Mouse (Mus musculus) kidney, embryonic 15.5 days (tissue): Measurements from ENCODE around the gene Bcas2. TPM values are rescaled to one million over a fixed set of nuclear protein-coding genes. Genes with fewer than 3 reads are reported as not detected.
"Not testable (repeated sequence)": the region's sequence is repeated elsewhere in the genome, so short reads cannot be mapped to it uniquely, and the experiment has no call there.

Experiments
- ATAC-seq: fragments of 200-750 bp; cut with Nextera tagmentation; replicated peaks from 2 replicates; pipeline ENCODE4 v1.8.0; 2017; ENCODE audit warnings: moderate TSS enrichment; ENCODE audit not compliant: low FRiP score
- H3K27ac ChIP-seq: fragments of 300-500 bp; sonication (generic); 2 replicates; pipeline ENCODE4 v1.5.1; 2015; ENCODE audit warnings: mild to moderate bottlenecking, inconsistent platforms
- H3K27me3 ChIP-seq: fragments of 300-500 bp; sonication (generic); 2 replicates; pipeline ENCODE4 v1.6.1; 2015; ENCODE audit warnings: inconsistent platforms
- H3K36me3 ChIP-seq: fragments of 300-500 bp; sonication (generic); 2 replicates; pipeline ENCODE4 v1.6.1; 2015; ENCODE audit warnings: inconsistent platforms
- H3K4me1 ChIP-seq: fragments of 300-500 bp; sonication (generic); 2 replicates; pipeline ENCODE4 v1.6.1; 2015; ENCODE audit warnings: inconsistent platforms
- H3K4me2 ChIP-seq: fragments of 300-500 bp; sonication (generic); 2 replicates; pipeline ENCODE4 v1.6.1; 2015; ENCODE audit warnings: moderate library complexity, mild to moderate bottlenecking, inconsistent platforms
- H3K4me3 ChIP-seq: fragments of 300-500 bp; sonication (generic); replicated peaks from 2 replicates; pipeline ENCODE4 v1.5.1; 2015; ENCODE audit warnings: mild to moderate bottlenecking, inconsistent platforms
- H3K9ac ChIP-seq: fragments of 300-500 bp; sonication (generic); 2 replicates; pipeline ENCODE4 v1.6.1; 2015; ENCODE audit warnings: mild to moderate bottlenecking, inconsistent platforms
- H3K9me3 ChIP-seq: fragments of 300-500 bp; sonication (generic); replicated peaks from 2 replicates; pipeline ENCODE4 v1.6.1; 2016; ENCODE audit warnings: inconsistent platforms
- WGBS: fragments of 180-500 bp; shearing (Covaris S2); methylation state at CpG from one replicate; pipeline ENCODE4 v1.1.7; 2015; ENCODE audit warnings: mixed read lengths; 5-methylcytosine and 5-hydroxymethylcytosine counted together
- polyA plus RNA-seq: library from polyadenylated mRNA; unstranded; fragments of >200 nt; fragmentation: Nextera tagmentation; extraction: Ambion mirVana; gene quantifications from 2 replicates; pipeline ENCODE4 v1.2.1, GENCODE M21; 2015

The Bcas2 gene
- polyA plus RNA-seq, 1 experiment from 2014 or later: 189 TPM

DNA sequence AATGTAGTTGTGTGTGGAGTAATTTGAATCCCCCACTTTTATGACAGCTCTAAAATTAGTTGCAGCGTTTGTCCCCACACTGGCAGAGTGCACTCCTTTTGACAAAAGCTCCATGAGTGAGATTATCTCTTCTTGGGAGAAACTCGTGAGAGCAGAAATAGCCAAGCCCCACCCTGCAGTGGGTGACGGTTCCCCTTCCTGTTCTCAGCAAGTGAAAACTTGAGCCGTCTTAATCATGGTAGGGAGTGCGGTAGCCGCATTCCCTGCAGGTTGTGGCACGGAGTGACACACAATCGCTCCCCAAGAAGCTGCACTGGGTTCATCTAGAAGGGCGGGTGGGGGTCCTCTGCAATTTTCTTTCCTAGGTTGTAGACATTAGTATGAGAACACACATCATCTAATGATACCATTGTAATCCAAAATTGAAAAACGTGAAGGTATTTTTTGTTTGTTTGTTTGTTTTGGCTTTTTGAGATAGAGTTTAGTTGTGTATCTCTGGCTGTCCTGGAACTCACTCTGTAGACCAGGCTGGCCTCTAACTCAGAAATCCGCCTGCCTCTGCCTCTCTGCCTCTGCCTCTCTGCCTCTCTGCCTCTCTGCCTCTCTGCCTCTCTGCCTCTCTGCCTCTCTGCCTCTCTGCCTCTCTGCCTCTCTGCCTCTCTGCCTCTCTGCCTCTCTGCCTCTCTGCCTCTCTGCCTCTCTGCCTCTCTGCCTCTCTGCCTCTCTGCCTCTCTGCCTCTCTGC is 31.2 kb upstream of the Bcas2 start:
- Histone ChIP-seq H3K4me2 (peak overlapping the region; percentile 21; the same call in 1 of the 2 replicates), H3K4me1 (peaks cover 12% of the 10 kb centered on the region)
- not testable (repeated sequence) for H3K36me3 ChIP-seq, H3K9me3 ChIP-seq, H3K27ac ChIP-seq, H3K4me3 ChIP-seq, H3K27me3 ChIP-seq, ATAC-seq, H3K9ac ChIP-seq
- 47% methylated on average over 11 of the region's 11 CpGs for WGBS

DNA sequence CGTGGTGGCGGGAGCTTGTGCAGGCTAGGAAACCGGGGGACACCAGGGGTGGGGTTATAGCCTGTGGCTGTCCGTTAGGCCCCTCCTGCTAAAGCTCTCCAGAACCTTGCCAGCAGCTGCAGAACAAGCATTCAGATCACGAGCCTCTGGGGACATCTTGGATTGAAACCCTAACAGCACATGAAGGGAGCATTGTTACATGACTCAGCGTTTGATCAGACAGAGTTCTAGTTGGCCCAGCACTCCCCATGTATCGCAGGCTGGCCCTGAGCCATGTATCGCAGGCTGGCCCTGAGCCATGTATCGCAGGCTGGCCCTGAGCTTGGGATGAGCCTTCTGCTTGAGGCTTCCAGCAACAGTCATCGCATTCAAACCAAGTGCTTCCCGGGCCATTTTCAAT is 30.2 kb upstream of the Bcas2 start:
- WGBS: 92% methylated on average over 11 of the region's 11 CpGs
- Histone ChIP-seq H3K9ac (no peak overlapping the region), H3K4me2 (no peak overlapping the region), H3K36me3 (no peaks in the 10 kb centered on the region), H3K9me3 (no peaks in the 10 kb centered on the region), H3K4me1 (peaks cover 12% of the 10 kb centered on the region), H3K27me3 (no peaks in the 10 kb centered on the region), H3K27ac (no peak overlapping the region), H3K4me3 (no peak overlapping the region)
- ATAC-seq: no peak

DNA sequence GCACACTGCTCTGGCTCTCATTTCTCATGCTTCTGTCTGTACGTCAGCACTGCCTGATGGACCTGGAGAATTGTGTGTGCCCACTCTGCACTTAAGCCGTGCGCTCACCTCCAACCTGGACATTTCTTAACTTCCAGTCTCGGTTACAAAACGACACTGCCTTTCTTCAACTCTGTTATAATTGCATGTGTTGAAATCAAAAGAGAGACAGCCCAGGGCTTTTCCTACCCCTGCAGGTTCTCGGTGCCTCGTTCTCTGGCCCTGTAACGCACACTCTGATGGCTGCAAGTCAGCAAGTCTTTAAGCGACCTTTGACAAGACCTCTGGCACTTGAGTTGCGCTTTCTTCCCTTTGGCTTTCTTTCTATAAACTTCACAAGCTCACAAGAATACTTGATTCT is 29.1 kb upstream of the Bcas2 start:
- 86% methylated on average over 10 of the region's 10 CpGs for WGBS
- no peaks in the 10 kb centered on the region for H3K9me3 ChIP-seq
- H3K4me2 ChIP-seq: no peak overlapping the region
- no peaks in the 10 kb centered on the region for H3K36me3 ChIP-seq
- H3K9ac ChIP-seq: no peak overlapping the region
- peaks cover 12% of the 10 kb centered on the region for H3K4me1 ChIP-seq
- no peak overlapping the region for H3K27ac ChIP-seq
- no peaks in the 10 kb centered on the region for H3K27me3 ChIP-seq
- ATAC-seq: no peak
- H3K4me3 ChIP-seq: no peak overlapping the region

DNA sequence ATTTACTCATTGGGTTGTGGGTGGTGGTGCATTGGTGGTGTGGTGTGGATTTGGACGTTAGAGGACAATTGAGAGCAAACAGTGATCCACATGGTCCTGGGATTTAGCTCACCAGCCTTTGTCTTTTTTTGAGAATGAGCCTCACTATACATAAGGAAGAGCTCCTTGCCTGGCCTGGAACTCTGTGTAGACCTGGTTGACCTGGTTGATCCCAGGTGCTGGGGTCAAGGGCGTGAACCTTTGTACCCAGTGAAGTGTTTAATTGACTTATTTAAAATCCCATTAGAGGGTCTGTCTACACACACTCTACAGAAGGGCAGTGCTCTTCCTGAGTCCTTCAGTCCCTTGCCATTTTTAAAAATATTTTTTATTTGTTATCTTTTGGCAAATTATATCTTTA is 26.1 kb upstream of the Bcas2 start:
- H3K27ac ChIP-seq: no peak overlapping the region
- no peak overlapping the region for H3K4me3 ChIP-seq
- no peaks in the 10 kb centered on the region for H3K9me3 ChIP-seq
- H3K36me3 ChIP-seq: no peaks in the 10 kb centered on the region
- H3K4me2 ChIP-seq: no peak overlapping the region
- WGBS: 73% methylated on average over 2 of the region's 2 CpGs
- H3K9ac ChIP-seq: no peak overlapping the region
- no peak for ATAC-seq
- H3K27me3 ChIP-seq: no peaks in the 10 kb centered on the region
- H3K4me1 ChIP-seq: no peaks in the 10 kb centered on the region; the same call in 1 of the 2 replicates

DNA sequence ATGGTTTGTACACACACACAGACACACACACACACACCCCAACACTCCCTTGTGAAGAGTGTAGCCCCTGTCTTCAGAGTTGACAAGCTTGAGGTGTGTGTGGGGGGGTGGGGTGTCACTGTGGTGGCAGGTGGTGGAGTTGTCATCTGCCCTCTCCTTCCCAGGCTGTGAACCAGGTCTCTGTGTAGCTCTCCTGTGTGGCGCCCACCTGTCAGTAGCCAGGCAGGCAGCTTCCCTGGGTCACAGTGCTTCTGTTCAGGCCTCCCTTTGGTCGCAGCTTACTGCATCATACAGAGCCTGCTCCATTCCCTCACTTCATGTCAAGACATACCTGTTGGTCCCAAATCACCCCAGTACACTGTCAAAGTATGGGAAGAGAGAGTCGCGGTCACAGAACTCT is 25.7 kb upstream of the Bcas2 start:
- 76% methylated on average over 4 of the region's 4 CpGs for WGBS

DNA sequence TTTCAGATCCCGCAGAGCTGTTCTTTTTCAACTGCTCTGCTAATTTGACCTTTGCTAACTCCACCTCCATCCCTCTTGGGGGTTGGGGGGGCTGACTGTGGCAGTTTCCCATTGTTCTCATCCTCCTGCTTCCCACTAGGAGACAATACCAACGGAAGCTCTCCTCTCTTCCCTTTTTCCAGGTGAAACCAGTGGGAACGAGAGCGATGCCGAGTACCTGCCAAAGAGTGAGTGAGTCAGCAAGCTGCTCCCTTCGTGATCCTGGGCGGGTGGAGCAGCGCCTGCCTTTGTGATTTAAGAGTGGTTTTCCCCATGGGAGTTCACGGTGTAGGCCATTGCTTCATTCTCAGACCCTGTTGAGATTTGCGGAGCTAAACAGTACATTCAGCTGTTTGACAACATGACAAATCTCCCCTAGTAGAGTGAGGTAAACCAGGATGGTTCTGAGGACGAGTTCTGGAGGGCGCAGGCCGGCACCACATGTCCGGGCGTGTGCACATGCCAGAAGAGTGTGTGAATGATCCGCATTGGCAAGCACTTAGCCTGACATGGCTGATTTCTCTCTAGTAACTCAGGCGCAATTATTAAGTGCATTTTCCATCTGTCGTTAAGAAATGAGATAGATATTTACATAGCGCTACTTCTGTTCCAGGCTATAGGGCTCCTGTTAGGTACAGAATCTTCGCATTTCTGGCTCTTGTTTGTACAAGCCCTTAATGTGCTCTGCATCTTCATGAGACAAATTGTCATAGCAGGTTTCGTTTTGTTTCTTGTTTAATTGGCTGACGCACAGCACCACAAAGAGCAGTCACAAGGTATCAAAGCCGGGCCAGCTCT is 24.9 kb upstream of the Bcas2 start:
- H3K9ac ChIP-seq: no peak overlapping the region
- H3K27me3 ChIP-seq: no peaks in the 10 kb centered on the region
- no peak overlapping the region for H3K4me2 ChIP-seq
- H3K27ac ChIP-seq: no peak overlapping the region
- H3K9me3 ChIP-seq: no peaks in the 10 kb centered on the region
- 66% methylated on average over 23 of the region's 23 CpGs for WGBS
- H3K4me3 ChIP-seq: no peak overlapping the region
- H3K36me3 ChIP-seq: no peaks in the 10 kb centered on the region
- no peaks in the 10 kb centered on the region for H3K4me1 ChIP-seq
- ATAC-seq: no peak

More for the DNA sequence above, 25.7 kb upstream of the Bcas2 start:
- Histone ChIP-seq H3K9me3 (no peaks in the 10 kb centered on the region), H3K27me3 (no peaks in the 10 kb centered on the region), H3K9ac (no peak overlapping the region), H3K27ac (no peak overlapping the region), H3K36me3 (no peaks in the 10 kb centered on the region), H3K4me1 (no peaks in the 10 kb centered on the region), H3K4me2 (no peak overlapping the region), H3K4me3 (no peak overlapping the region)
- no peak for ATAC-seq

DNA sequence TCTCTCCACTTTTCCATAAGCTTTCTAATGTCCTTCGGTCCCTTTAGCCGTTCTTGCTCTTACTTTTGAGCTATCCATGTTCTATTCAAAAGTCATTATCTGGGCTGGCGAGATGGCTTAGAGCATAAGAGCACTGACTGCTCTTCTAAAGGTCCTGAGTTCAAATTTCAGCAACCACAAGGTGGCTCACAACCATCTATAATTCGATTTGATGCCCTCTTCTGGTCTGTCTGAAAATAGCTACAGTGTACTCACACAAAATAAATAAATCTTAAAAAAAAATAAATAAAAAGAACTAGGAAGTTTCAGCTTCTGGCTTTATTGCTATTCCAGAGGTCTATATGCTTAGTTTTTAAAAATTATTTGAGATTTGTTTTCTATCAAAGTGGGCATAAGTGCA is 23.7 kb upstream of the Bcas2 start:
- no peak for ATAC-seq
- H3K4me2 ChIP-seq: no peak overlapping the region
- no peak overlapping the region for H3K9ac ChIP-seq
- H3K4me1 ChIP-seq: no peaks in the 10 kb centered on the region
- H3K36me3 ChIP-seq: no peaks in the 10 kb centered on the region
- H3K4me3 ChIP-seq: no peak overlapping the region
- no peak overlapping the region for H3K27ac ChIP-seq
- 90% methylated on average over 4 of the region's 4 CpGs for WGBS
- H3K27me3 ChIP-seq: no peaks in the 10 kb centered on the region
- H3K9me3 ChIP-seq: no peaks in the 10 kb centered on the region

DNA sequence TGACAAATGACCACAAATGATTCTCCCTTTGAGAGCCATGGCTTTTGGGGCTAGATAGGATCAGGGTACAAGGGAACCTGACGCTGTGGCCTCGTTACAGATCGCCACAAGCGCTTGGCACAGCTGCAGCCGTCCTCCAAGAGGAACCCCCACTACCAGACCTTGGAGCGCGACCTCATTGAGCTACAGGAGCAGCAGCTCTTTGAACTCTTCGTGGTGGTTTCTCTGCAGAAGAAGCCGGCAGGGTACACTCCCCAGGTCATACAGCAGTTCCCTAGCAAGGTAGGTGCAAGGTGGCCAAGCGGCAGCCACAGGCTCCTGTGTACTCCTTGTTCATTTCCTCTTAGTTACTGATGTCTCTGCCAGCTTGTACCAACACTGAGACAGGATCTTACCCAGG is 22.5 kb upstream of the Bcas2 start:
- Histone ChIP-seq H3K27me3 (no peaks in the 10 kb centered on the region), H3K4me2 (no peak overlapping the region), H3K36me3 (peaks cover 7% of the 10 kb centered on the region; the same call in 1 of the 2 replicates), H3K9ac (no peak overlapping the region), H3K4me3 (no peak overlapping the region), H3K9me3 (no peaks in the 10 kb centered on the region), H3K27ac (no peak overlapping the region), H3K4me1 (no peaks in the 10 kb centered on the region)
- 83% methylated on average over 10 of the region's 10 CpGs for WGBS
- no peak for ATAC-seq

DNA sequence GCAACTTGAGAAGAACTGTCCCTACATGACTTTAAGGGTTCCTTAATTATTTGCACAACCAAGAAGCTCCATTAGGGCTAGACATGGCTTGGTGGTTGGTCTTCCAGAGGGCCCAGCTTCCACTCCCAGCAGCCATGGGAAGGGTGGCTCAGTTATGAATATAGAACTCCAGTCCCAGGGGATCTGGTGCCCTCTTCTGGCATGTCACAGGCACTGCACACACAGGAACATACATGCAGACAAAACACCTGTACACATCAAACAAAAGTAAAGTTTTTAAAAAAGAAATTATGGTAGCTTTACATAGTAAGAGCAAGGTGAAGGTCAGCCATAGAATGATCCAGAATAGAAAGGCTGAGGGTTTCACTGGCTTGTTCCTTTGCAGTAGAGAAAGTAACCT is 17.7 kb upstream of the Bcas2 start:
- Histone ChIP-seq H3K36me3 (peaks cover 19% of the 10 kb centered on the region; the same call in 1 of the 2 replicates), H3K9me3 (no peaks in the 10 kb centered on the region), H3K9ac (no peak overlapping the region), H3K4me3 (no peak overlapping the region), H3K4me1 (no peaks in the 10 kb centered on the region), H3K27me3 (no peaks in the 10 kb centered on the region), H3K4me2 (no peak overlapping the region), H3K27ac (no peak overlapping the region)
- ATAC-seq: no peak

DNA sequence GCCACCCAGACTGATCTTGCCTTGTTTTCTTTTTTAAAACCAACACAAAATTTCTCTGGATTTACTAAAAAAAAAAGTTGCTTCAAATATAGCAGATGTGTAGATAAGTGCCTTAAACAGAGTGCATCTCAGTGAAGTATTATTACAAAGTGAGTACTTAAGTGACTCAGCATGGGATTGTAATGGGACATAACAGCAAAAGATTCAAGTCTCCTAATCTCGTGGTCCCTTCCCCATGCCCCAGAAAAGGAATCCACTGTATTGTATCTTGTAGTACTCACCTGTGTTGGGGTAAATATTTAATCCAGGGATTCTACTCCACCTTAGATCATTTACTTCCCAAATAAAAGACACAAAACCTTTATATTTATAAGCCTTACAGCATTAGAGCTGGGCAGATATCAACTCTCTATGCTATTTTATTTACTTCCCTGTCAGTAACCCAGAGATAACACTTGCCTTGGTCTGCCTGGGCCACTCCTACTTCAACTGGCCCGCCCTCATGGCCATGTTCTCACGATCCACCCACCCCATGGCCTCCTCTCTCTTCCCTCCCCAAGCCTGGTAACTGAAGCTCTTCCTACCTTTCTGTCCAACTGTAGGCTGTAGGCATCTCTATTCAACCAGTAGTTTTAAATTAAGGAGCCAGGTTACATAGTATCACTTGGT is 12.1 kb upstream of the Bcas2 start:
- H3K27ac ChIP-seq: no peak overlapping the region
- 70% methylated on average over 3 of the region's 3 CpGs for WGBS
- H3K36me3 ChIP-seq: peaks cover 14% of the 10 kb centered on the region; the same call in 1 of the 2 replicates
- no peaks in the 10 kb centered on the region for H3K27me3 ChIP-seq
- H3K4me3 ChIP-seq: no peak overlapping the region
- H3K4me1 ChIP-seq: no peaks in the 10 kb centered on the region
- no peak overlapping the region for H3K9ac ChIP-seq
- no peak for ATAC-seq
- no peaks in the 10 kb centered on the region for H3K9me3 ChIP-seq
- H3K4me2 ChIP-seq: no peak overlapping the region

DNA sequence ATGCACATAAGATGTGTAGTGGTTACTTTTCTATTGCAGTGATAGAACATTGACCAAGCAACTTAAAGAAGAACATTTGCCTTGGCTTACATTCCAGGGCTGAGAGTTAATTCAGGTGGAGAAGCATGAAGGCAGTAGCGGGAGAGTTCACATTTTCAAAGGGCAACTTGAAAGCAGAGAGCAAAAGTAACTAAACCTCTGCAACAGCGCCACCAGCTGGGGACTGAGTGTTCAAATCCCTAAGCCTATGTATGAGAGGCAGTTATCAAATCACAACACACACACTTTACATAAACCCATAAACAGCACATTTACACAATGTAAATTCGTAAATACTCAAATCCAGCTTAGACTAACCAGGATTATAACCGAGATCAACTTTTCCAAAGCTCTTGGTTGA is 1.7 kb upstream of the Bcas2 start:
- Histone ChIP-seq H3K9me3 (no peaks in the 10 kb centered on the region), H3K9ac (no peak overlapping the region), H3K4me3 (no peak overlapping the region), H3K27ac (no peak overlapping the region), H3K4me2 (no peak overlapping the region), H3K27me3 (no peaks in the 10 kb centered on the region), H3K4me1 (peaks cover 12% of the 10 kb centered on the region), H3K36me3 (peaks cover 16% of the 10 kb centered on the region)
- no peak for ATAC-seq
- 20% methylated on average over 4 of the region's 4 CpGs for WGBS

DNA sequence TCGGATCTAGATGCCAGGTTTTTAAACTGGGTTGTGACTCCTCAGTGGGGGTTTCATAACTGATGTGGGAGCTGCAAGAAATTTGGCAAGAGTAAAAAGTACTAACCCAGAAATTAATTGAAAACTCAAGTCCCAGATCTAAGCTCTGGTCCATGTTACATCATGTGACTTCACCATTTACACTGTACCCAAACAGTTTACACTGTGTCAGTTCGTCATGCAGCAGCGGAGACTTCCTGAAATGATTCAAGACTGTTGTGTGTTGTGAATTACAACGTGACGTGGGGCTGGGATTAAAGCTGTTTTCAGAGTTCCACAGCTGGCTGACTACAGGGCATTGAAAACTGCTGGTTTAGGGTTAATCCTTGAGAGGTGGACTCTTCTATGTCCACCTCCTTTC is 1.2 kb downstream of the Bcas2 start:
- Histone ChIP-seq H3K4me1 (peaks cover 12% of the 10 kb centered on the region), H3K27ac (no peak overlapping the region), H3K4me3 (peak overlapping the region; percentile 83), H3K36me3 (peaks cover 43% of the 10 kb centered on the region), H3K9ac (peak overlapping the region; percentile 73), H3K9me3 (no peaks in the 10 kb centered on the region), H3K27me3 (no peaks in the 10 kb centered on the region), H3K4me2 (peak overlapping the region; percentile 71)
- ATAC-seq: no peak
- WGBS: 36% methylated on average over 5 of the region's 5 CpGs
